Mouse (Mus musculus): ENCODE measurements around the gene Gdi2.

- TF ChIP-seq CTCF (IDR thresholded peaks at IDR 0.05; ENCODE audit: borderline replicate concordance, insufficient read depth, low read depth, low read length) (no peak; the same call in 1 of the 2 replicates), POLR2A (IDR thresholded peaks at IDR 0.05; ENCODE audit: borderline replicate concordance, insufficient read depth, low read length) (no peak)
Observed at GRCm38 (mm10) chr13:3590789-3591188, 52.9 kb downstream of the Gdi2 start.

All from cerebellum, adult 2 months (tissue).